Comparison of ENCODE assay signal across 12 mouse cellular contexts in the genomic region with DNA sequence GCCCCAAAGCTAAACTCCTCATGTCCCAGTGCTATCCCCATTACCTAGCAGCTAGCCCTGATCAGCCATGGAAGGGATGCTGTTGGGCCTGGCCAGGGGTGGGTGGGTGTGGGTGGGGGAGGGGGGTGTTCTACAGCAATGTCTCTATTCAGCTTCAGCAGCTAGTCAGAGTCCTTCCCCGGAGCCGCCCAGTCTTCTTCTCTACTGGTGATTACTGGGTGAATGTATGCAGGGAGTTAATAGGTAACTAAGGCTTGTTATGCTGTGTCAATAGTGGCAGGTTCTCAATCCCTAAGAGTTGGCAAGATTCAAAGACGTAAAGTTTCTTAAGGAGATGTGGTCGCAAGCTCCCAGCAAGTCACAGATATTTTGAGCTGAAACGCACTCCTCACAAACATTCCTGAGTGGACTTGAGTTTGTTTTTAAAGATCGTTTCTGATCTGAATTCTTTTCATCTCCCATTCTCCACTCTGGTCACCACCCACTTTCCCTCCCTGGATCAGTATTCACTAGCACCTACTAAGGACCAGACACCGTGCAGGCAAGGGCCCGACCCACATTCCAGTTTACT. TPM values are rescaled to one million over a fixed set of nuclear protein-coding genes. Genes with fewer than 3 reads are reported as not detected.
DNase-seq lines count a peak whose midpoint lies in the region; ATAC-seq and TF ChIP-seq lines count a peak whose summit lies in the region.
"Had no signal": no experiment of that assay in that cellular context is flagged by ENCODE, and none has a peak within 500 bp of the region (broad histone marks: within the 10 kb centered on the region; RNA-seq: fewer than 3 reads in every experiment).

No protein-coding gene starts in this region.

- H3K9ac ChIP-seq in kidney, embryonic 14.5 days (ENCODE audit: low read depth, low read length) = no peak overlapping the region
- H3K9ac ChIP-seq in forebrain, embryonic 12.5 days = no peak overlapping the region; the same call in 1 of the 2 replicates
- no peak overlapping the region; the same call in none of the 2 replicates for H3K9ac ChIP-seq in liver, embryonic 13.5 days

- no peak overlapping the region for H3K4me2 ChIP-seq in kidney, embryonic 14.5 days (replicated peaks; ENCODE audit: low read depth, low read length)
- H3K4me2 ChIP-seq in forebrain, embryonic 12.5 days = no peak overlapping the region
- H3K4me2 ChIP-seq in liver, embryonic 13.5 days = peak overlapping the region; percentile 7; the same call in 1 of the 2 replicates

- intact Hi-C loops in gastrocnemius, postnatal 36 days (cut with DNase I) = no loop called here

- H3K4me1 ChIP-seq in kidney, embryonic 14.5 days (ENCODE audit: control insufficient read depth, insufficient read depth, low read length) = peaks cover 56% of the 10 kb centered on the region
- H3K4me1 ChIP-seq in E14TG2a.4 (replicated peaks; ENCODE audit: low read depth, low read length) = peaks cover 35% of the 10 kb centered on the region
- H3K4me1 ChIP-seq in forebrain, embryonic 12.5 days = peaks cover 90% of the 10 kb centered on the region
- H3K4me1 ChIP-seq in liver, embryonic 13.5 days (replicated peaks) = peaks cover 91% of the 10 kb centered on the region

- H3K36me3 ChIP-seq in kidney, embryonic 14.5 days (ENCODE audit: control insufficient read depth, insufficient read depth, low read length) = no peaks in the 10 kb centered on the region
- peaks cover 12% of the 10 kb centered on the region for H3K36me3 ChIP-seq in E14TG2a.4 (ENCODE audit: insufficient read depth, low read length)
- peaks cover 9% of the 10 kb centered on the region; the same call in 1 of the 2 replicates for H3K36me3 ChIP-seq in forebrain, embryonic 12.5 days (replicated peaks)
- H3K36me3 ChIP-seq in liver, embryonic 13.5 days = peaks cover 12% of the 10 kb centered on the region

- no peak overlapping the region for H3K4me3 ChIP-seq in kidney, embryonic 14.5 days (ENCODE audit: low read length)
- peak overlapping the region; percentile 11; the same call in 1 of the 2 replicates for H3K4me3 ChIP-seq in E14TG2a.4 (replicated peaks; ENCODE audit: low read length)
- no peak overlapping the region for H3K4me3 ChIP-seq in forebrain, embryonic 12.5 days (replicated peaks)
- H3K4me3 ChIP-seq in liver, embryonic 13.5 days (replicated peaks) = no peak overlapping the region
- H3K4me3 ChIP-seq: megakaryocyte, embryonic 14.5 days had no signal

- no peak for DNase-seq in kidney, adult 9 months
- no peak for DNase-seq in liver, embryonic 13.5 days
- DNase-seq in gastrocnemius, postnatal 4 days (ENCODE audit: low spot score in 2 of 2) = no peak
- DNase-seq in gastrocnemius, postnatal 36 days = no peak
- no peak for DNase-seq in cerebellum, adult 11-12 months
- DNase-seq: gastrocnemius, postnatal 25 days had no signal

- H3K27me3 ChIP-seq in kidney, embryonic 14.5 days (ENCODE audit: control insufficient read depth, insufficient read depth, low read length) = no peaks in the 10 kb centered on the region
- H3K27me3 ChIP-seq in E14TG2a.4 (ENCODE audit: insufficient read depth, low read length) = peaks cover 32% of the 10 kb centered on the region
- no peaks in the 10 kb centered on the region for H3K27me3 ChIP-seq in forebrain, embryonic 12.5 days
- peaks cover 24% of the 10 kb centered on the region for H3K27me3 ChIP-seq in liver, embryonic 13.5 days

- peak overlapping the region; percentile 14; the same call in 1 of the 2 replicates for H3K27ac ChIP-seq in kidney, embryonic 14.5 days (ENCODE audit: low read depth, low read length)
- H3K27ac ChIP-seq in forebrain, embryonic 12.5 days = peak overlapping the region; percentile 93
- peak overlapping the region; percentile 100 for H3K27ac ChIP-seq in liver, embryonic 13.5 days

- ATAC-seq in kidney, embryonic 14.5 days (ENCODE audit: low FRiP score, low TSS enrichment) = no peak
- ATAC-seq in forebrain, embryonic 12.5 days (ENCODE audit: low FRiP score) = no peak
- ATAC-seq in liver, embryonic 13.5 days (ENCODE audit: low read depth) = no peak
- ATAC-seq: CD4-positive, CD25-positive, alpha-beta regulatory T cell, adult 4 months had no signal

- WGBS in kidney, embryonic 14.5 days = 57% methylated on average over 8 of the region's 8 CpGs
- WGBS in forebrain, embryonic 12.5 days = 63% methylated on average over 8 of the region's 8 CpGs
- 72% methylated on average over 8 of the region's 8 CpGs for WGBS in liver, embryonic 13.5 days (ENCODE audit: insufficient replicate concordance)

- no peak for TF ChIP-seq CTCF in E14TG2a.4 (conservative IDR thresholded peaks at IDR 0.05; ENCODE audit: low read length)

- H3K9me3 ChIP-seq in kidney, embryonic 14.5 days (ENCODE audit: control insufficient read depth, low read length) = no peaks in the 10 kb centered on the region
- H3K9me3 ChIP-seq in E14TG2a.4 (ENCODE audit: low read length) = no peaks in the 10 kb centered on the region
- H3K9me3 ChIP-seq in forebrain, embryonic 12.5 days = no peaks in the 10 kb centered on the region
- no peaks in the 10 kb centered on the region for H3K9me3 ChIP-seq in liver, embryonic 13.5 days (replicated peaks)
- H3K9me3 ChIP-seq: megakaryocyte, embryonic 14.5 days had no signal

RNA-seq across cellular contexts. Expression of a gene that starts 8.7 kb away (rescaled TPM):
- polyA plus RNA-seq in kidney, embryonic 14.5 days (2014; fragmentation: Nextera tagmentation; extraction: Ambion mirVana) = 20.8 and 28.6 TPM in 2 replicates
- polyA plus RNA-seq in forebrain, embryonic 12.5 days (2016; fragmentation: Nextera tagmentation; extraction: Ambion mirVana) = 128 and 135 TPM in 2 replicates
- 79.6 and 89.1 TPM in 2 replicates for polyA plus RNA-seq in liver, embryonic 13.5 days (2015; fragmentation: Nextera tagmentation; extraction: Ambion mirVana)
- total RNA-seq in gastrocnemius, postnatal 4 days (2021) = 10 to 100 TPM; 22.4 to 26.7 TPM
- 10 to 100 TPM; 31.5 to 54.9 TPM for total RNA-seq in gastrocnemius, postnatal 36 days (2021)

RNA-seq across cellular contexts. Expression of a gene that starts 33.1 kb away (rescaled TPM):
- 1.7 and 4.0 TPM in 2 replicates for polyA plus RNA-seq in kidney, embryonic 14.5 days (2014; fragmentation: Nextera tagmentation; extraction: Ambion mirVana)
- polyA plus RNA-seq in forebrain, embryonic 12.5 days (2016; fragmentation: Nextera tagmentation; extraction: Ambion mirVana) = 2.2 and 3.3 TPM in 2 replicates
- polyA plus RNA-seq in liver, embryonic 13.5 days (2015; fragmentation: Nextera tagmentation; extraction: Ambion mirVana) = 2.2 and 2.5 TPM in 2 replicates
- total RNA-seq in gastrocnemius, postnatal 4 days (2021) = 100 to 1,000 TPM; 108 to 184 TPM
- total RNA-seq in gastrocnemius, postnatal 36 days (2021) = 10 to 100 TPM; 80.2 to 86.9 TPM
- polyA plus RNA-seq: CD4-positive, CD25-positive, alpha-beta regulatory T cell, adult 4 months had no signal

RNA-seq across cellular contexts. Expression of a gene that starts 40.9 kb away (rescaled TPM):
- 0.14 and 0.28 TPM in 2 replicates for polyA plus RNA-seq in kidney, embryonic 14.5 days (2014; fragmentation: Nextera tagmentation; extraction: Ambion mirVana)
- polyA plus RNA-seq in forebrain, embryonic 12.5 days (2016; fragmentation: Nextera tagmentation; extraction: Ambion mirVana) = not detected in 2 replicates
- polyA plus RNA-seq in liver, embryonic 13.5 days (2015; fragmentation: Nextera tagmentation; extraction: Ambion mirVana) = 0.08 and 0.12 TPM in 2 replicates
- under 1 TPM; 0.16 to 0.27 TPM for total RNA-seq in gastrocnemius, postnatal 4 days (2021)
- not detected for total RNA-seq in gastrocnemius, postnatal 36 days (2021)
- total RNA-seq: gastrocnemius, postnatal 25 days had no signal
- polyA plus RNA-seq: CD4-positive, CD25-positive, alpha-beta regulatory T cell, adult 4 months; embryonic facial prominence, embryonic 11.5 days had no signal

Comparison
In these comparisons a context has a peak if more than half of its experiments do, and no peak if none do; other contexts are left out.
1. H3K27ac ChIP-seq: peak in every context shown above with its lines; median percentile 100 in liver, embryonic 13.5 days; 93 in forebrain, embryonic 12.5 days; 14 in kidney, embryonic 14.5 days.